In the genomic region with DNA sequence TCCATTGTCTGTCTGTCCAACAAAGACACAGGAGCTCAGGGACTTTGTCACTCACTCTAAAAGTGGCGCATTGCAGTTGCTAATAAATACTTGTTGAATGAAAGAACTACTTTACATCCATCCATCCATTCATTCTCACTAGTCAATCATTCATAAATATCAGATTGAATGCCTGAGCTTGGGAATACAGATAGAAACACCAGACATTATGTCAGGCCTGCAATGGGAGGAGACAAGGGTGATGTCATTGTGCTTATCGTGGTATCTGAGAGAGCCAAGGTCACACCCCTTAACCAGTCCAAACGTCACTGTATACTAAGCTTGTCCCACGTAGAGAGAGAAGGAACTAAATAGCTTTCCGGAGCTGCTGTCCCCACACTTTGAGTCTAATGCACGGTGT, we compare ENCODE assay signal across 17 mouse cellular contexts. TPM values are rescaled to one million over a fixed set of nuclear protein-coding genes. Genes with fewer than 3 reads are reported as not detected.
DNase-seq lines count a peak whose midpoint lies in the region; ATAC-seq and TF ChIP-seq lines count a peak whose summit lies in the region.
"Had no signal": no experiment of that assay in that cellular context is flagged by ENCODE, and none has a peak within 500 bp of the region (broad histone marks: within the 10 kb centered on the region; RNA-seq: fewer than 3 reads in every experiment).

1500009C09Rik (plus strand) TSS at position 301 of the 400 bp plus-strand sequence.

- no peak for DNase-seq in cerebellum, adult 2 months
- no peak for DNase-seq in cerebellum, postnatal 10 days
- no peak for DNase-seq in hindbrain, postnatal 0 days (ENCODE audit: low spot score)
- DNase-seq in hindbrain, embryonic 11.5 days (ENCODE audit: low spot score): no peak
- DNase-seq in neural tube, embryonic 10.5 days (ENCODE audit: extremely low spot score, low spot score): no peak
- DNase-seq in kidney, postnatal 10 days: no peak
- DNase-seq: cerebellum, adult 9-10 months; gastrocnemius, postnatal 10 days; kidney, adult 9 months; liver, embryonic 13.5 days; lung, postnatal 10 days had no signal

- no peak within 1 kb of the TSS for H3K4me2 ChIP-seq in hindbrain, postnatal 0 days (ENCODE audit: low read depth, low read length)
- H3K4me2 ChIP-seq in hindbrain, embryonic 11.5 days (replicated peaks; ENCODE audit: low read depth, low read length): no peak within 1 kb of the TSS
- H3K4me2 ChIP-seq in neural tube, embryonic 14.5 days (ENCODE audit: low read depth, low read length): no peak within 1 kb of the TSS
- H3K4me2 ChIP-seq: liver, embryonic 13.5 days; neural tube, embryonic 13.5 days had no signal

- no peak within 1 kb of the TSS for H3K4me3 ChIP-seq in cerebellum, adult 2 months (replicated peaks; ENCODE audit: insufficient read depth, low read depth, low read length)
- H3K4me3 ChIP-seq in hindbrain, postnatal 0 days (ENCODE audit: low read length): no peak within 1 kb of the TSS
- no peak within 1 kb of the TSS for H3K4me3 ChIP-seq in hindbrain, embryonic 11.5 days (ENCODE audit: low read depth, low read length)
- H3K4me3 ChIP-seq in neural tube, embryonic 14.5 days (ENCODE audit: low read depth, low read length): no peak within 1 kb of the TSS
- H3K4me3 ChIP-seq: embryonic facial prominence, embryonic 10.5 days; limb, embryonic 10.5 days; liver, embryonic 13.5 days; neural tube, embryonic 13.5 days had no signal

- TF ChIP-seq CTCF in cerebellum, adult 2 months (IDR thresholded peaks at IDR 0.05; ENCODE audit: borderline replicate concordance, insufficient read depth, low read depth, low read length): no peak
- TF ChIP-seq CTCF in hindbrain, postnatal 0 days (IDR thresholded peaks at IDR 0.05; ENCODE audit: low read depth): no peak

- no peak within 1 kb of the TSS for H3K27ac ChIP-seq in cerebellum, adult 2 months (ENCODE audit: insufficient read depth, low read length)
- no peak within 1 kb of the TSS for H3K27ac ChIP-seq in hindbrain, postnatal 0 days
- no peak within 1 kb of the TSS for H3K27ac ChIP-seq in hindbrain, embryonic 11.5 days (ENCODE audit: low read depth, low read length)
- no peak within 1 kb of the TSS for H3K27ac ChIP-seq in neural tube, embryonic 14.5 days (ENCODE audit: low read depth, low read length)
- H3K27ac ChIP-seq: embryonic facial prominence, embryonic 10.5 days; limb, embryonic 10.5 days; liver, embryonic 13.5 days; neural tube, embryonic 13.5 days had no signal

- TF ChIP-seq POLR2A in cerebellum, adult 2 months (IDR thresholded peaks at IDR 0.05; ENCODE audit: borderline replicate concordance, insufficient read depth, low read length): no peak

- 92% methylated on average over 6 of the region's 6 CpGs for WGBS in cerebellum, adult 2 months
- WGBS in hindbrain, postnatal 0 days: 88% methylated on average over 6 of the region's 6 CpGs
- 93% methylated on average over 6 of the region's 6 CpGs for WGBS in hindbrain, embryonic 11.5 days
- WGBS in neural tube, embryonic 14.5 days: 93% methylated on average over 6 of the region's 6 CpGs

- no peaks in the 10 kb centered on the region for H3K27me3 ChIP-seq in cerebellum, adult 2 months (ENCODE audit: control insufficient read depth, insufficient read depth, low read length)
- no peaks in the 10 kb centered on the region for H3K27me3 ChIP-seq in hindbrain, postnatal 0 days (ENCODE audit: insufficient read depth, low read length)
- H3K27me3 ChIP-seq in hindbrain, embryonic 11.5 days (ENCODE audit: control insufficient read depth, insufficient read depth, low read length): no peaks in the 10 kb centered on the region
- no peaks in the 10 kb centered on the region for H3K27me3 ChIP-seq in neural tube, embryonic 14.5 days (ENCODE audit: control insufficient read depth, insufficient read depth, low read length)
- H3K27me3 ChIP-seq: neural tube, embryonic 13.5 days had no signal

- 0 out of 2 replicates have a peak, but pooled peaks cover 11% of the 10 kb centered on the region for H3K4me1 ChIP-seq in cerebellum, adult 2 months (ENCODE audit: control insufficient read depth, insufficient read depth, low read length)
- H3K4me1 ChIP-seq in hindbrain, postnatal 0 days (ENCODE audit: insufficient read depth, low read length): peaks cover 9% of the 10 kb centered on the region; the same call in 1 of the 2 replicates
- H3K4me1 ChIP-seq in hindbrain, embryonic 11.5 days (replicated peaks; ENCODE audit: control insufficient read depth, insufficient read depth, low read length): no peaks in the 10 kb centered on the region; the same call in none of the 2 replicates
- peaks cover 13% of the 10 kb centered on the region for H3K4me1 ChIP-seq in neural tube, embryonic 14.5 days (ENCODE audit: control insufficient read depth, insufficient read depth, low read length)
- H3K4me1 ChIP-seq: liver, embryonic 13.5 days had no signal

- ATAC-seq in hindbrain, postnatal 0 days: no peak
- ATAC-seq in hindbrain, embryonic 11.5 days (ENCODE audit: low FRiP score): no peak
- ATAC-seq in neural tube, embryonic 14.5 days (ENCODE audit: low read depth): no peak
- no peak for ATAC-seq in erythroblast, adult 5-6 weeks (replicated peaks; ENCODE audit: low FRiP score, poor library complexity, severe bottlenecking)

- H3K9ac ChIP-seq in hindbrain, postnatal 0 days (replicated peaks; ENCODE audit: low read length): no peak within 1 kb of the TSS
- H3K9ac ChIP-seq in hindbrain, embryonic 11.5 days (ENCODE audit: low read depth, low read length): no peak within 1 kb of the TSS
- H3K9ac ChIP-seq in neural tube, embryonic 14.5 days (replicated peaks; ENCODE audit: low read depth, low read length): no peak within 1 kb of the TSS
- H3K9ac ChIP-seq: liver, embryonic 13.5 days; neural tube, embryonic 13.5 days had no signal

- no peaks in the 10 kb centered on the region for H3K9me3 ChIP-seq in hindbrain, postnatal 0 days (ENCODE audit: low read length)
- H3K9me3 ChIP-seq in hindbrain, embryonic 11.5 days (ENCODE audit: control insufficient read depth, low read length): no peaks in the 10 kb centered on the region
- H3K9me3 ChIP-seq in neural tube, embryonic 14.5 days (ENCODE audit: control insufficient read depth, low read length): no peaks in the 10 kb centered on the region
- H3K9me3 ChIP-seq: limb, embryonic 10.5 days; liver, embryonic 13.5 days; neural tube, embryonic 13.5 days had no signal

- H3K36me3 ChIP-seq in hindbrain, postnatal 0 days (ENCODE audit: insufficient read depth, low read length): no peaks in the 10 kb centered on the region
- no peaks in the 10 kb centered on the region for H3K36me3 ChIP-seq in hindbrain, embryonic 11.5 days (ENCODE audit: control insufficient read depth, insufficient read depth, low read length)
- no peaks in the 10 kb centered on the region for H3K36me3 ChIP-seq in neural tube, embryonic 14.5 days (ENCODE audit: control insufficient read depth, insufficient read depth, low read length)
- H3K36me3 ChIP-seq: embryonic facial prominence, embryonic 10.5 days; limb, embryonic 10.5 days; liver, embryonic 13.5 days; neural tube, embryonic 13.5 days had no signal

RNA-seq across cellular contexts. Expression of gene 1500009C09Rik, which starts in this region (rescaled TPM):
- polyA plus RNA-seq in cerebellum, adult 2 months (2012; rRNA removed): 195 and 218 TPM in 2 replicates
- 116 and 127 TPM in 2 replicates for total RNA-seq in hindbrain, postnatal 0 days (2014; rRNA removed)
- 12.5 and 13.9 TPM in 2 replicates for polyA plus RNA-seq in hindbrain, postnatal 0 days (2015; fragmentation: Nextera tagmentation; extraction: Ambion mirVana)
- 0.86 and 1.6 TPM in 2 replicates for polyA plus RNA-seq in hindbrain, embryonic 11.5 days (2014; fragmentation: Nextera tagmentation; extraction: Ambion mirVana)
- polyA plus RNA-seq in neural tube, embryonic 14.5 days (2014; fragmentation: Nextera tagmentation; extraction: Ambion mirVana): 6.5 and 13.3 TPM in 2 replicates
- not detected in 2 replicates for total RNA-seq in erythroblast, adult 5-6 weeks (2015; ENCODE audit: low replicate concordance)
- not detected in 2 replicates for total RNA-seq in erythroblast, adult 5-6 weeks (2017; ENCODE audit: low replicate concordance)
- total RNA-seq: gastrocnemius, postnatal 10 days; hematopoietic stem cell, adult 5-6 weeks had no signal
- polyA plus RNA-seq: embryonic facial prominence, embryonic 10.5 days; limb, embryonic 10.5 days; liver, embryonic 13.5 days had no signal

Comparison
In these comparisons a context has a peak if more than half of its experiments do, and no peak if none do; other contexts are left out.
1. RNA of gene 1500009C09Rik (total RNA-seq): 116 to 127 TPM in hindbrain, postnatal 0 days; not detected in erythroblast, adult 5-6 weeks; every median in the first group is over 100 times any median in the second.
2. RNA of gene 1500009C09Rik (polyA plus RNA-seq): 195 to 218 TPM in cerebellum, adult 2 months; 6.5 to 13.3 TPM in neural tube, embryonic 14.5 days, 12.5 to 13.9 TPM in hindbrain, postnatal 0 days and 0.86 to 1.6 TPM in hindbrain, embryonic 11.5 days; every median in the first group is over 10 times any median in the second.